Mouse (Mus musculus) kidney, postnatal 0 days (tissue): Measurements from ENCODE around the gene Dnlz. TPM values are rescaled to one million over a fixed set of nuclear protein-coding genes. Genes with fewer than 3 reads are reported as not detected.

Experiments
- ATAC-seq: fragments of 200-750 bp; cut with Nextera tagmentation; replicated peaks from 2 replicates; pipeline ENCODE4 v1.8.0; 2017; ENCODE audit warnings: low read depth, moderate number of reproducible peaks, moderate TSS enrichment, moderate library complexity; ENCODE audit not compliant: low FRiP score
- DNase-seq: peaks from one replicate; pipeline ENCODE4 v3.0.0-alpha.2; 2016; ENCODE audit warnings: low spot score
- H3K27ac ChIP-seq: fragments of 300-500 bp; sonication (generic); 2 replicates; pipeline ENCODE4 v1.5.1; 2014; ENCODE audit warnings: mild to moderate bottlenecking
- H3K27me3 ChIP-seq: fragments of 300-500 bp; sonication (generic); 2 replicates; pipeline ENCODE4 v1.6.1; 2014; ENCODE audit warnings: low read length, mixed read lengths; ENCODE audit not compliant: insufficient read depth
- H3K36me3 ChIP-seq: fragments of 300-500 bp; sonication (generic); 2 replicates; pipeline ENCODE4 v1.6.1; 2014; ENCODE audit warnings: low read length, mixed read lengths; ENCODE audit not compliant: insufficient read depth
- H3K4me1 ChIP-seq: fragments of 300-500 bp; sonication (generic); replicated peaks from 2 replicates; pipeline ENCODE4 v1.6.1; 2014; ENCODE audit warnings: antibody characterized with exemption, low read length, mixed read lengths; ENCODE audit not compliant: insufficient read depth
- H3K4me2 ChIP-seq: fragments of 300-500 bp; sonication (generic); 2 replicates; pipeline ENCODE4 v1.6.1; 2014; ENCODE audit warnings: mild to moderate bottlenecking, low read length, moderate library complexity, mixed read lengths
- H3K4me3 ChIP-seq: fragments of 300-500 bp; sonication (generic); replicated peaks from 2 replicates; pipeline ENCODE4 v1.5.1; 2014; ENCODE audit warnings: low read depth, low read length
- H3K9ac ChIP-seq: fragments of 300-500 bp; sonication (generic); 2 replicates; pipeline ENCODE4 v1.6.1; 2014; ENCODE audit warnings: low read depth, low read length
- H3K9me3 ChIP-seq: fragments of 300-500 bp; sonication (generic); replicated peaks from 2 replicates; pipeline ENCODE4 v1.6.1; 2016; ENCODE audit warnings: low read length, inconsistent platforms, mixed read lengths
- CTCF ChIP-seq: IDR thresholded peaks from 2 replicates; pipeline ENCODE4 v1.5.1; 2016; ENCODE audit warnings: antibody characterized with exemption, low read depth, mild to moderate bottlenecking, moderate library complexity
- WGBS: fragments of 180-500 bp; shearing (Covaris S2); extraction: QIAGEN DNeasy Blood & Tissue Kit; methylation state at CpG from one replicate; pipeline ENCODE4 v1.1.7; 2014; 5-methylcytosine and 5-hydroxymethylcytosine counted together
- polyA plus RNA-seq: library from polyadenylated mRNA; unstranded; fragments of >200 nt; fragmentation: Nextera tagmentation; extraction: Ambion mirVana; gene quantifications from 2 replicates; pipeline ENCODE4 v1.2.1, GENCODE M21; 2015

Dnlz gene
- polyA plus RNA-seq, 1 experiment from 2014 or later = 25.8 TPM

GRCm38 (mm10) chr2:26319519-26320244, 32.2 kb downstream of the Dnlz start:
- no peak for TF ChIP-seq CTCF
- H3K4me3 ChIP-seq = no peak overlapping the region
- no peak for DNase-seq

DNA sequence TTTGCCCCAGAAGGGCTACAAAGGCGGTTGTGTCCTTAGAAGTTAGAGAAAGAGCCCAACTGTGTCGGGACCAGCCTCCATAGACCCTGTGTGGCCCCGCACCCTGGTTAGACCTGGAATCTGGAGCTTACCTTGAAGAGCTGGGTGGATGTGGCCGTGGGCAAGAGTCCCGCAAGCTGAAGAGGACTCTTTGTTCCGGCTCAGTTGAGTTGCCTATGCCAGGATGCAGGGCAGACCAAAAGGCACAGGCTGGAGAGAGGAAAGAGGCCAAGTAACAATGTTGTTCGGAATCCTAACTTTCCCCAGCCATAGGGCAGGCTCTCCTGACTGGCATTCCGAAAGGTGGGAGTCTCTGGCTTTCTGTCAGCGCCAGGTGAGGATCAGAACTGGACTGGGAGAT, 32.8 kb downstream of the Dnlz start:
- H3K9ac ChIP-seq = no peak overlapping the region
- H3K9me3 ChIP-seq = no peaks in the 10 kb centered on the region
- DNase-seq (no peak), ATAC-seq (no peak)
- H3K4me2 ChIP-seq = no peak overlapping the region
- peaks cover 13% of the 10 kb centered on the region for H3K36me3 ChIP-seq
- no peak for TF ChIP-seq CTCF
- no peak overlapping the region for H3K27ac ChIP-seq
- 0 out of 2 replicates have a peak, but pooled peaks cover 15% of the 10 kb centered on the region for H3K4me1 ChIP-seq
- no peaks in the 10 kb centered on the region for H3K27me3 ChIP-seq
- whole genome bisulfite sequencing = 87% methylated on average over 9 of the region's 9 CpGs
- H3K4me3 ChIP-seq = no peak overlapping the region

More at GRCm38 (mm10) chr2:26319519-26320244, 32.2 kb downstream of the Dnlz start:
- Histone ChIP-seq H3K4me2 (no peak overlapping the region), H3K27me3 (no peaks in the 10 kb centered on the region), H3K9me3 (no peaks in the 10 kb centered on the region), H3K27ac (no peak overlapping the region), H3K4me1 (0 out of 2 replicates have a peak, but pooled peaks cover 13% of the 10 kb centered on the region), H3K9ac (no peak overlapping the region), H3K36me3 (peaks cover 19% of the 10 kb centered on the region)
- 84% methylated on average over 13 of the region's 13 CpGs for WGBS
- ATAC-seq = no peak

DNA sequence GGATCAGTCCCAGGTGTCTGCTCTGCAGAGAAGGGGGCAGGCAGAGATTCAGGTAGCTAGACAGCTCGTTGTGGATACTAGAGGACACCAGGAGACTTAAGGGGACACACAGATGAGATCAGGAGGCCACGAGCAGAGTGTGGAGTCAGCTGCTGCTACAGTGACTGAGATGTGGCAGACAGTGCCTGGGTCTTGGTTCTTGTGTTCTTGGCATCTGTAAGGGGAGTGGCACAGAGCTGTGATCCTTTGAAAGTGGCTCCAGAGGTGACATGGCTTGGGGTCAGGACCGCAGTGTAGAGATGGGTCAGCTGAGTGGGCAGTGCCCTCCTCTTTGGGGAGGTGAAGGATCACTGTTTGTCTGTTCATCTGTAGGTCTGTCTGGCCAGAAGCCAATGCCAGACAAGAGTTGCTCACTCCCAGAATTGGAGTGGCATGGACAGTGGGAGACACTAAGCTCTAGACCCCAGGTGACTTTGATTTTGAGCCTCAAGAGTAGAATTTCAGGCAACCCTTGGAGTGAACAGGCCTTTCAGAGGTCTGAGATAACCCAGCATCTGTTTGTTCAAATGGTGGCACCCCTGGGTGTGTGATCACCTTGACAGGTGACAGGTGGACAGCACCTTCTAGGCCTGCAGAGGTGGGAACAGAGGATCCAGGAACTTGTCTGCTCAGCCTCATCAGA, 33.8 kb downstream of the Dnlz start:
- H3K9ac ChIP-seq = no peak overlapping the region

DNA sequence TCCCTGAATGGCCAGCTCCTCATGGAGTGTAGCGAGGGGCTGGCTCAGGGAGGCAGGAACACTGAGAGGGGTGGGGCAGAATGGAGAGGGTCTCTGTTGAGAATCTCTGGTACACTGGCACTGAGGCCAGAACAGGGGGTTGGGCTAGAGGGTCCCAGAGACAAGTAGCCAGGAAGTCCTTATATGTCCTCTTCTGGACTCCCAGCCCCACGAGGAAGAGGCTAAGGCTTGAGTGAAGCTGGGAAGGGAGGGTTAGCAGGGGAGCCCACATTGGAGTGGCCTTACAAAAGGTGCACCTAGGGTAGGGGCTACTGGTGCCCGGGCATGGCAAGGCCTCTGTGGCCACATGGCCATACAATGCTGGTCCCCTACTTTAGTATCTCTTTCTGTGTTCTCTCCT, 34.5 kb downstream of the Dnlz start:
- TF ChIP-seq CTCF = no peak
- no peak overlapping the region for H3K9ac ChIP-seq
- no peak overlapping the region for H3K4me3 ChIP-seq
- DNase-seq (no peak), ATAC-seq (no peak)
- no peaks in the 10 kb centered on the region for H3K27me3 ChIP-seq
- H3K9me3 ChIP-seq = no peaks in the 10 kb centered on the region
- H3K36me3 ChIP-seq = no peaks in the 10 kb centered on the region
- no peak overlapping the region for H3K27ac ChIP-seq
- H3K4me1 ChIP-seq = 0 out of 2 replicates have a peak, but pooled peaks cover 15% of the 10 kb centered on the region
- 67% methylated on average over 3 of the region's 3 CpGs for WGBS
- peak overlapping the region; percentile 80; the same call in 1 of the 2 replicates for H3K4me2 ChIP-seq

More for the DNA sequence above, 33.8 kb downstream of the Dnlz start:
- H3K36me3 ChIP-seq = peaks cover 3% of the 10 kb centered on the region
- H3K27me3 ChIP-seq = no peaks in the 10 kb centered on the region
- ATAC-seq = no peak
- DNase-seq = no peak
- H3K27ac ChIP-seq = no peak overlapping the region
- 0 out of 2 replicates have a peak, but pooled peaks cover 15% of the 10 kb centered on the region for H3K4me1 ChIP-seq
- H3K4me2 ChIP-seq = no peak overlapping the region
- 89% methylated on average over 3 of the region's 3 CpGs for WGBS
- H3K4me3 ChIP-seq = no peak overlapping the region
- no peak for TF ChIP-seq CTCF
- no peaks in the 10 kb centered on the region for H3K9me3 ChIP-seq

- Histone ChIP-seq H3K27ac (no peak overlapping the region), H3K9me3 (no peaks in the 10 kb centered on the region), H3K27me3 (no peaks in the 10 kb centered on the region), H3K4me1 (0 out of 2 replicates have a peak, but pooled peaks cover 15% of the 10 kb centered on the region), H3K4me2 (peak overlapping the region; percentile 80), H3K4me3 (peak overlapping the region; percentile 73), H3K36me3 (no peaks in the 10 kb centered on the region), H3K9ac (peak overlapping the region; percentile 79; the same call in 1 of the 2 replicates)
- TF ChIP-seq CTCF = no peak
- DNase-seq (no peak), ATAC-seq (no peak)
- WGBS = 50% methylated on average over 9 of the region's 9 CpGs
Measured at GRCm38 (mm10) chr2:26316576-26317246, 35.2 kb downstream of the Dnlz start.

DNA sequence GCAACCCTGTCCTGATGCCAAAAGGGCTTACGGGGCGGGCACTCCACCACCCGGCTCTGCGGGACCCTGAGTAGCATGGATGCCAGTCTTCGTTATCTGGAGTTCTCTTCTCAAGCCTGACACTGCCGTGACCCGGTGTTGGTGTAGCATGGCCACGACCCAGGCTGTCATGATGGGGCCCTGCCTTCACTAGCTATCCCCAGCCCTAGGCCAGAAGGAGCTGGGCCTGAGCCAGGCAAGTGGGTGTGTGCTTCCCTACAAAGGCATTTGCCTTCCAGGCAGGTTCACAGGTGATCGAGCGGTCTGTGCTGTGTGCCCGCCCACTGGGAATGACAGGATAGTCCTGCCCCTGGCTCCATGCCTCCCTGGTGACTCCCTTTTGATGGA, 36.0 kb downstream of the Dnlz start:
- no peak for TF ChIP-seq CTCF
- DNase-seq (peak; percentile 55), ATAC-seq (peak; percentile 15; the same call in 1 of the 2 replicates)
- Histone ChIP-seq H3K9ac (peak overlapping the region; percentile 79), H3K4me3 (peak overlapping the region; percentile 73), H3K9me3 (no peaks in the 10 kb centered on the region), H3K4me1 (0 out of 2 replicates have a peak, but pooled peaks cover 15% of the 10 kb centered on the region), H3K4me2 (peak overlapping the region; percentile 80), H3K27me3 (no peaks in the 10 kb centered on the region), H3K27ac (peak overlapping the region; percentile 89), H3K36me3 (no peaks in the 10 kb centered on the region)
- under 1% methylated on average over 11 of the region's 11 CpGs for WGBS
